Mouse (Mus musculus) brain, embryonic 14.5 days (tissue): ENCODE data around the gene Clec2i.

Experiments
- CTCF ChIP-seq: fragments of 200-500 bp; IDR thresholded peaks from 2 replicates; pipeline ENCODE4 v1.5.1; 2012; ENCODE audit warnings: inconsistent platforms, mild to moderate bottlenecking, moderate library complexity, borderline replicate concordance; ENCODE audit not compliant: insufficient read depth, insufficient read length; ENCODE audit errors: extremely low read depth
- POLR2A ChIP-seq: fragments of 200-500 bp; IDR thresholded peaks from 2 replicates; pipeline ENCODE4 v1.6.1; 2012; ENCODE audit warnings: mild to moderate bottlenecking, inconsistent platforms, borderline replicate concordance; ENCODE audit not compliant: poor library complexity, insufficient read depth, insufficient read length, severe bottlenecking; ENCODE audit errors: extremely low read depth

- no peak for TF ChIP-seq CTCF
- TF ChIP-seq POLR2A, result no peak
Observed at GRCm38 (mm10) chr6:128845998-128846542, 41.3 kb upstream of the Clec2i start.
